Mouse (Mus musculus) kidney, adult 9 months (tissue): ENCODE measurements around the gene Gm21083.
A peak's percentile ranks its signal among the peaks of the same experiment; 100 is the strongest.
"Not testable (repeated sequence)": the region's sequence is repeated elsewhere in the genome, so short reads cannot be mapped to it uniquely, and the experiment has no call there.

Experiments
- DNase-seq: peaks from one replicate; pipeline ENCODE4 v3.0.0; 2022

Gene Gm21083

GRCm38 (mm10) chr5:15577033-15577432 lies at the start of gene Gm21083:
Gm21083 (plus strand) TSS chr5:15577333.
- DNase-seq = not testable (repeated sequence)

- not testable (repeated sequence) for DNase-seq
Observed at GRCm38 (mm10) chr5:15529122-15529521, 48.0 kb upstream of the Gm21083 start, which contains the start of gene Gm21190. Gm21190 (minus strand) TSS chr5:15529222.

GRCm38 (mm10) chr5:15548642-15549041 lies 28.5 kb upstream of the Gm21083 start:
- not testable (repeated sequence) for DNase-seq

GRCm38 (mm10) chr5:15549134-15549533 lies 28.0 kb upstream of the Gm21083 start:
- DNase-seq = not testable (repeated sequence)

GRCm38 (mm10) chr5:15549606-15550005 lies 27.5 kb upstream of the Gm21083 start:
- not testable (repeated sequence) for DNase-seq

GRCm38 (mm10) chr5:15558654-15559053 lies 18.5 kb upstream of the Gm21083 start:
- DNase-seq = not testable (repeated sequence)

GRCm38 (mm10) chr5:15561425-15562264 lies 15.5 kb upstream of the Gm21083 start:
- not testable (repeated sequence) for DNase-seq

GRCm38 (mm10) chr5:15573735-15574134 lies 3.4 kb upstream of the Gm21083 start:
- not testable (repeated sequence) for DNase-seq

GRCm38 (mm10) chr5:15586351-15586750 lies 9.2 kb downstream of the Gm21083 start:
- peak; percentile 23 for DNase-seq

- peak; percentile 22 for DNase-seq
Observed at GRCm38 (mm10) chr5:15588291-15588690, 11.2 kb downstream of the Gm21083 start.

- not testable (repeated sequence) for DNase-seq
Observed at GRCm38 (mm10) chr5:15590635-15591034, 13.5 kb downstream of the Gm21083 start.

GRCm38 (mm10) chr5:15591577-15591976 lies 14.4 kb downstream of the Gm21083 start:
- DNase-seq = not testable (repeated sequence)

GRCm38 (mm10) chr5:15598831-15599230 lies 21.7 kb downstream of the Gm21083 start:
- DNase-seq = not testable (repeated sequence)

GRCm38 (mm10) chr5:15600342-15600741 lies 23.2 kb downstream of the Gm21083 start:
- peak; percentile 36 for DNase-seq

GRCm38 (mm10) chr5:15601481-15601880 lies 24.3 kb downstream of the Gm21083 start:
- not testable (repeated sequence) for DNase-seq

GRCm38 (mm10) chr5:15601960-15602359 lies 24.8 kb downstream of the Gm21083 start:
- DNase-seq = not testable (repeated sequence)

- not testable (repeated sequence) for DNase-seq
Observed at GRCm38 (mm10) chr5:15602424-15602947, 25.4 kb downstream of the Gm21083 start.

GRCm38 (mm10) chr5:15603008-15603407 lies 25.9 kb downstream of the Gm21083 start:
- DNase-seq = not testable (repeated sequence)

- not testable (repeated sequence) for DNase-seq
Observed at GRCm38 (mm10) chr5:15603585-15603984, 26.5 kb downstream of the Gm21083 start.

- DNase-seq = peak; percentile 19
Observed at GRCm38 (mm10) chr5:15606677-15607076, 29.5 kb downstream of the Gm21083 start.

GRCm38 (mm10) chr5:15610695-15611094 lies 33.6 kb downstream of the Gm21083 start:
- peak; percentile 48 for DNase-seq

- DNase-seq = not testable (repeated sequence)
Observed at GRCm38 (mm10) chr5:15616195-15616594, 39.1 kb downstream of the Gm21083 start.

GRCm38 (mm10) chr5:15618764-15619163 lies 41.6 kb downstream of the Gm21083 start, which contains the start of gene Speer4d:
Speer4d (plus strand) TSS chr5:15619064.
- DNase-seq = not testable (repeated sequence)

- peak; percentile 28 for DNase-seq
Observed at GRCm38 (mm10) chr5:15628136-15628535, 51.0 kb downstream of the Gm21083 start.
